Mouse (Mus musculus) cerebellum, postnatal 14 days (tissue): ENCODE data around the gene Cage1.

Source experiments
- DNase-seq, 2 experiments: peaks; one replicate each; pipeline ENCODE4 v3.0.0; 2021; ENCODE audit warnings: mixed read lengths in 2 of 2

Cage1 gene

GRCm38 (mm10) chr13:38037044-38037687, at the start of gene Cage1:
Gene Cage1 (minus strand): TSS chr13:38037069.
- DNase-seq = peak; percentile 98

- no peak for DNase-seq
Measured at GRCm38 (mm10) chr13:38081161-38081560, 44.3 kb upstream of the Cage1 start.

- DNase-seq = no peak
Measured at GRCm38 (mm10) chr13:38080725-38081124, 43.9 kb upstream of the Cage1 start.

- DNase-seq = no peak
Measured at GRCm38 (mm10) chr13:38080014-38080413, 43.1 kb upstream of the Cage1 start.

GRCm38 (mm10) chr13:38079366-38079765, 42.5 kb upstream of the Cage1 start:
- DNase-seq = no peak

- no peak for DNase-seq
Measured at GRCm38 (mm10) chr13:38078836-38079235, 42.0 kb upstream of the Cage1 start.

GRCm38 (mm10) chr13:38077113-38077512, 40.2 kb upstream of the Cage1 start:
- DNase-seq = no peak

GRCm38 (mm10) chr13:38074404-38074803, 37.5 kb upstream of the Cage1 start:
- no peak for DNase-seq

GRCm38 (mm10) chr13:38073374-38074307, 36.8 kb upstream of the Cage1 start:
- no peak for DNase-seq

GRCm38 (mm10) chr13:38070945-38071344, 34.1 kb upstream of the Cage1 start:
- DNase-seq = peak in 1 of 2 experiments; percentile 5

GRCm38 (mm10) chr13:38064854-38065663, 28.2 kb upstream of the Cage1 start:
- DNase-seq = peak; percentile 61 to 63

GRCm38 (mm10) chr13:38062678-38063077, 25.8 kb upstream of the Cage1 start:
- DNase-seq = no peak

GRCm38 (mm10) chr13:38049888-38050287, 13.0 kb upstream of the Cage1 start:
- no peak for DNase-seq

GRCm38 (mm10) chr13:38037811-38038210, 942 bp upstream of the Cage1 start:
- peak; percentile 13 to 19 for DNase-seq

GRCm38 (mm10) chr13:38036343-38037043, 376 bp downstream of the Cage1 start, which contains the start of gene Riok1:
Gene Riok1 (plus strand): TSS chr13:38036995.
- peak; percentile 9 to 10 for DNase-seq

- no peak for DNase-seq
Measured at GRCm38 (mm10) chr13:38028407-38028806, 8.5 kb downstream of the Cage1 start.

GRCm38 (mm10) chr13:38027618-38028248, 9.1 kb downstream of the Cage1 start:
- no peak for DNase-seq

GRCm38 (mm10) chr13:38025874-38026273, 11.0 kb downstream of the Cage1 start:
- DNase-seq = no peak

- no peak for DNase-seq
Measured at GRCm38 (mm10) chr13:38018791-38019190, 18.1 kb downstream of the Cage1 start.

- DNase-seq = no peak
Measured at GRCm38 (mm10) chr13:38015591-38015990, 21.3 kb downstream of the Cage1 start.

GRCm38 (mm10) chr13:38012436-38012835, 24.4 kb downstream of the Cage1 start:
- no peak for DNase-seq

GRCm38 (mm10) chr13:38010444-38010910, 26.4 kb downstream of the Cage1 start:
- no peak for DNase-seq
